Mouse (Mus musculus): Measurements from ENCODE around the gene Nod2.

DNA sequence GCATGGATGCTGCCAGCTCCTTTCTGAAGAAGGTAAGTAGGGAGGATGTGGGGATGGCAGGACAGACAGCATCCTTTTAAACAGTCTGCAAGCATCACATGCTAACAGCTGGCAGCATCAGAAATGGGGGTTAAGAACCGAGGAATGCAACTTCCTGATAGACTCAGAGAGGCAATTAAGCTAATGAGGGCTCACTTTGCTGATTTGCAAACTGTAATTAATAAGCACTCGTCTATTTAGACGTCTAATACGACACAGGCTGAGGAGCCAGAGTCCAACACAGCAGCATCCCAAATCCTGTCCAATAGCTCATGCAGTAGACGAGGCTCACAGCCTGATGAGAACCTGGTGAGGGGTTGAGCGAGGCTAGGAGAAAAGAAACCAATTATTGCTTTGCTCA lies 36.8 kb upstream of the Nod2 start:
- TF ChIP-seq CTCF (IDR thresholded peaks at IDR 0.05 in 2 of 3, conservative IDR thresholded peaks at IDR 0.05 in 1 of 3; ENCODE audit: control insufficient read depth in 1 of 3, insufficient read depth in 1 of 3, low read depth in 2 of 3, low read length in 3 of 3, poor library complexity in 1 of 3, severe bottlenecking in 1 of 3) = no peak
- no peak for TF ChIP-seq USF2 (IDR thresholded peaks at IDR 0.05; ENCODE audit: borderline replicate concordance in 1 of 2, insufficient read depth in 1 of 2, low read depth in 1 of 2, low read length in 2 of 2)
- no peak for TF ChIP-seq HCFC1 (IDR thresholded peaks at IDR 0.05; ENCODE audit: low read depth, low read length)
